Mouse (Mus musculus): ENCODE data around the gene Ndufaf4. TPM values are rescaled to one million over a fixed set of nuclear protein-coding genes. Genes with fewer than 3 reads are reported as not detected.

The Ndufaf4 gene
- polyA plus RNA-seq, 1 experiment from 2014 or later = 23.2 TPM

GRCm38 (mm10) chr4:24899146-24899545 lies 1.3 kb downstream of the Ndufaf4 start:
- POLR2A ChIA-PET = no interaction called here
- DNase-seq (ENCODE audit: low read depth, low spot score) (no peak), ATAC-seq (no peak)
- no peaks in the 10 kb centered on the region for H3K27me3 ChIP-seq
- in situ Hi-C loops (cut with MboI; ENCODE audit: low pct_unique_long_range_greater_than_20kb) = loop anchor here (5.0 to 25.0 kb wide), 2 partner anchors 182 to 637 kb away; no protein-coding TSS in a partner anchor
- CTCF ChIA-PET = interaction anchor here (0.7 to 1.1 kb wide), 2 partner anchors 8 to 177 kb away, joined by 3 to 4 read pairs; no protein-coding TSS in a partner anchor
- TF ChIP-seq CTCF (IDR thresholded peaks at IDR 0.05) = no peak

- in situ Hi-C loops (cut with MboI; ENCODE audit: low pct_unique_long_range_greater_than_20kb) = loop anchor here (5.0 to 25.0 kb wide), 2 partner anchors 130 to 1630 kb away; no protein-coding TSS in a partner anchor
- no peak for TF ChIP-seq CTCF (IDR thresholded peaks at IDR 0.05)
- H3K27me3 ChIP-seq = no peaks in the 10 kb centered on the region
- CTCF ChIA-PET = no interaction called here
- ATAC-seq = no peak
- no peak for DNase-seq (ENCODE audit: low read depth, low spot score)
- POLR2A ChIA-PET = interaction anchor here (0.7 kb wide), 1 partner anchor 128 kb away, joined by 3 read pairs; no protein-coding TSS in a partner anchor
Observed at GRCm38 (mm10) chr4:24907745-24908144, 9.9 kb downstream of the Ndufaf4 start.

- in situ Hi-C loops (cut with MboI; ENCODE audit: low pct_unique_long_range_greater_than_20kb) = loop anchor here (5.0 to 25.0 kb wide), 2 partner anchors 277 to 1622 kb away; no protein-coding TSS in a partner anchor
- CTCF ChIA-PET = interaction anchor here (1.2 kb wide), 1 partner anchor 10 kb away, joined by 3 read pairs; no protein-coding TSS in a partner anchor
- no peak for DNase-seq (ENCODE audit: low read depth, low spot score)
- ATAC-seq = no peak
- TF ChIP-seq CTCF (IDR thresholded peaks at IDR 0.05) = no peak
- H3K27me3 ChIP-seq = peaks cover 3% of the 10 kb centered on the region
- POLR2A ChIA-PET = no interaction called here
Observed at GRCm38 (mm10) chr4:24915631-24916030, 17.7 kb downstream of the Ndufaf4 start.

- no peaks in the 10 kb centered on the region for H3K27me3 ChIP-seq
- no peak for TF ChIP-seq CTCF (IDR thresholded peaks at IDR 0.05)
- CTCF ChIA-PET = no interaction called here
- no peak for DNase-seq (ENCODE audit: low read depth, low spot score)
- in situ Hi-C loops (cut with MboI; ENCODE audit: low pct_unique_long_range_greater_than_20kb) = loop anchor here (25.0 kb wide), 1 partner anchor 1617 kb away; no protein-coding TSS in a partner anchor
- POLR2A ChIA-PET = no interaction called here
- peak; percentile 66 for ATAC-seq
Observed at GRCm38 (mm10) chr4:24920006-24920577, 22.2 kb downstream of the Ndufaf4 start.

- in situ Hi-C loops (cut with MboI; ENCODE audit: low pct_unique_long_range_greater_than_20kb) = loop anchor here (25.0 kb wide), 1 partner anchor 1613 kb away; no protein-coding TSS in a partner anchor
- no peaks in the 10 kb centered on the region for H3K27me3 ChIP-seq
- ChIA-PET POLR2A (no interaction called here), CTCF (no interaction called here)
- no peak for ATAC-seq
- DNase-seq (ENCODE audit: low read depth, low spot score) = no peak
- no peak for TF ChIP-seq CTCF (IDR thresholded peaks at IDR 0.05)
Observed at GRCm38 (mm10) chr4:24924726-24925125, 26.8 kb downstream of the Ndufaf4 start.

- no peak for DNase-seq (ENCODE audit: low read depth, low spot score)
- no peak for TF ChIP-seq CTCF (IDR thresholded peaks at IDR 0.05)
- in situ Hi-C loops (cut with MboI; ENCODE audit: low pct_unique_long_range_greater_than_20kb) = no loop called here
- ChIA-PET POLR2A (no interaction called here), CTCF (no interaction called here)
- peak; percentile 60 for ATAC-seq
- H3K27me3 ChIP-seq = no peaks in the 10 kb centered on the region
Observed at GRCm38 (mm10) chr4:24928260-24928780, 30.4 kb downstream of the Ndufaf4 start.

- ATAC-seq = no peak
- POLR2A ChIA-PET = no interaction called here
- TF ChIP-seq CTCF (IDR thresholded peaks at IDR 0.05) = no peak
Observed at GRCm38 (mm10) chr4:24928926-24929325, 31.0 kb downstream of the Ndufaf4 start.

GRCm38 (mm10) chr4:24942728-24943424 lies 45.0 kb downstream of the Ndufaf4 start:
- no peaks in the 10 kb centered on the region for H3K27me3 ChIP-seq
- no peak for DNase-seq (ENCODE audit: low read depth, low spot score)
- no peak for TF ChIP-seq CTCF (IDR thresholded peaks at IDR 0.05)
- no peak for ATAC-seq
- ChIA-PET CTCF (interaction anchor here (0.8 to 1.0 kb wide), 2 partner anchors 11 to 14 kb away, joined by 3 read pairs; no protein-coding TSS in a partner anchor), POLR2A (no interaction called here)
- in situ Hi-C loops (cut with MboI; ENCODE audit: low pct_unique_long_range_greater_than_20kb) = no loop called here

More at GRCm38 (mm10) chr4:24928926-24929325, 31.0 kb downstream of the Ndufaf4 start:
- CTCF ChIA-PET = interaction anchor here (1.0 to 1.1 kb wide), 2 partner anchors 13 to 32 kb away, joined by 3 read pairs; no protein-coding TSS in a partner anchor
- no peak for DNase-seq (ENCODE audit: low read depth, low spot score)
- no peaks in the 10 kb centered on the region for H3K27me3 ChIP-seq
- in situ Hi-C loops (cut with MboI; ENCODE audit: low pct_unique_long_range_greater_than_20kb) = no loop called here

Other genes starting within 250 kb of the Ndufaf4 start
- 0.77 TPM for gene Klhl32, start 47.0 kb upstream of the Ndufaf4 start, polyA plus RNA-seq (2021)
- 0.64 TPM for gene Gpr63, start 68.3 kb downstream of the Ndufaf4 start, polyA plus RNA-seq (2021)

Data from Patski (cell line).